Comparison of ENCODE assay signal across 10 mouse cellular contexts in the genomic region with DNA sequence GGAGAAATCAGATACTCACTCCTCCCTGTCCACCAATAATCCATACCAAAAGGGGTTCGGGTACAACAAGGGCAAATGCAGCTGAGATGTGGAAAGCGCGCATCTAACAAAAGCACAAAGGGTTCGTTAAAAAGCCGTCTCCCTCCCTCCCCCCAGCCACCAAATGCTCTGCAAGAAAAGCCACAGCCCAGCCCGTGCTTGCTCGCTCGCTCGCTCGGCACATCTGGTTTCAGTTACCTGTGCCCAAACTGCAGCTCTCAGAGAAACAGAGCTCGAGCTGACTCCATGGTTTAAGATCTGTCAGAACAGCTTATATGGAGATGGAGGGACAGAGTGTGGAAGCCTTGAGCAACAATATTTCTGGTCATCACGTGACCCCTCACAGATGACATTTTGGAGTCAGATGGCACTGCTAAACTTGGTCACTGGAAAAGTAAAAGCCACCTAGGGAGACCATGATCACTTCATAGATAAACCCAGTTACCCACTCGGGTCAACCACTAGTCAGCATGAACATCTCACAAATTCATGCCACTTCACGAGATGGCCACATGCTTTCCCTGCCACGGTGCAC. TPM values are rescaled to one million over a fixed set of nuclear protein-coding genes. Genes with fewer than 3 reads are reported as not detected.
DNase-seq lines count a peak whose midpoint lies in the region; ATAC-seq and TF ChIP-seq lines count a peak whose summit lies in the region.
"Had no signal": no experiment of that assay in that cellular context is flagged by ENCODE, and none has a peak within 500 bp of the region (broad histone marks: within the 10 kb centered on the region; RNA-seq: fewer than 3 reads in every experiment).

No protein-coding gene starts in this region.

- H3K4me1 ChIP-seq in hindbrain, embryonic 13.5 days (replicated peaks): peaks cover 27% of the 10 kb centered on the region
- H3K4me1 ChIP-seq in hindbrain, postnatal 0 days (ENCODE audit: insufficient read depth, low read length): peaks cover 13% of the 10 kb centered on the region; the same call in 1 of the 2 replicates
- H3K4me1 ChIP-seq in limb, embryonic 11.5 days (ENCODE audit: control insufficient read depth, insufficient read depth, low read length): peaks cover 43% of the 10 kb centered on the region

- no peak for TF ChIP-seq CTCF in hindbrain, postnatal 0 days (IDR thresholded peaks at IDR 0.05; ENCODE audit: low read depth)

- H3K4me2 ChIP-seq in hindbrain, embryonic 13.5 days: 0 out of 2 replicates have a peak overlapping the region, but pooled peaks have one; percentile 8
- H3K4me2 ChIP-seq in hindbrain, postnatal 0 days (ENCODE audit: low read depth, low read length): no peak overlapping the region
- H3K4me2 ChIP-seq in limb, embryonic 11.5 days (ENCODE audit: low read depth, severe bottlenecking): peak overlapping the region; percentile 48

- WGBS in hindbrain, embryonic 13.5 days: 54% methylated on average over 15 of the region's 15 CpGs
- WGBS in hindbrain, postnatal 0 days: 54% methylated on average over 15 of the region's 15 CpGs
- 10% methylated on average over 15 of the region's 15 CpGs for WGBS in limb, embryonic 11.5 days

- 0 out of 2 replicates have a peak, but pooled peaks cover 5% of the 10 kb centered on the region for H3K9me3 ChIP-seq in hindbrain, embryonic 13.5 days
- H3K9me3 ChIP-seq in hindbrain, postnatal 0 days (ENCODE audit: low read length): no peaks in the 10 kb centered on the region
- H3K9me3 ChIP-seq in limb, embryonic 11.5 days (ENCODE audit: control insufficient read depth, low read length): no peaks in the 10 kb centered on the region

- H3K4me3 ChIP-seq in hindbrain, embryonic 13.5 days: no peak overlapping the region
- H3K4me3 ChIP-seq in hindbrain, postnatal 0 days (ENCODE audit: low read length): no peak overlapping the region
- 0 out of 2 replicates have a peak overlapping the region, but pooled peaks have one; percentile 6 for H3K4me3 ChIP-seq in limb, embryonic 11.5 days (ENCODE audit: low read depth, low read length)

- H3K27me3 ChIP-seq in hindbrain, embryonic 13.5 days: no peaks in the 10 kb centered on the region
- no peaks in the 10 kb centered on the region for H3K27me3 ChIP-seq in hindbrain, postnatal 0 days (ENCODE audit: insufficient read depth, low read length)
- H3K27me3 ChIP-seq in limb, embryonic 11.5 days (ENCODE audit: control insufficient read depth, insufficient read depth, low read length): no peaks in the 10 kb centered on the region

- H3K36me3 ChIP-seq in hindbrain, embryonic 13.5 days: peaks cover 7% of the 10 kb centered on the region
- no peaks in the 10 kb centered on the region for H3K36me3 ChIP-seq in hindbrain, postnatal 0 days (ENCODE audit: insufficient read depth, low read length)
- H3K36me3 ChIP-seq in limb, embryonic 11.5 days (ENCODE audit: control insufficient read depth, insufficient read depth, low read length): peaks cover 2% of the 10 kb centered on the region; the same call in 1 of the 2 replicates

- DNase-seq in hindbrain, postnatal 0 days (ENCODE audit: low spot score): no peak
- peak; percentile 82 for DNase-seq in embryo, embryonic 10 days (ENCODE audit: low spot score)
- DNase-seq in limb, embryonic 11.5 days (ENCODE audit: low spot score): peak; percentile 93
- peak; percentile 87 for DNase-seq in thymus, postnatal 0 days (ENCODE audit: low spot score)
- DNase-seq in left cerebral cortex, adult 11 months (ENCODE audit: low spot score): no peak
- no peak for DNase-seq in layer of hippocampus, postnatal 25 days (ENCODE audit: extremely low spot score in 1 of 2, low spot score in 1 of 2)
- DNase-seq in kidney, adult 11 months: no peak
- DNase-seq: kidney, adult 18-20 months had no signal

- peak overlapping the region; percentile 52 for H3K27ac ChIP-seq in hindbrain, embryonic 13.5 days
- no peak overlapping the region for H3K27ac ChIP-seq in hindbrain, postnatal 0 days
- peak overlapping the region; percentile 95 for H3K27ac ChIP-seq in limb, embryonic 11.5 days (replicated peaks; ENCODE audit: low read depth, low read length)
- H3K27ac ChIP-seq: macrophage had no signal

- no peak overlapping the region for H3K9ac ChIP-seq in hindbrain, embryonic 13.5 days
- no peak overlapping the region for H3K9ac ChIP-seq in hindbrain, postnatal 0 days (replicated peaks; ENCODE audit: low read length)
- peak overlapping the region; percentile 63 for H3K9ac ChIP-seq in limb, embryonic 11.5 days (ENCODE audit: low read length)

- ATAC-seq in hindbrain, embryonic 13.5 days (ENCODE audit: low FRiP score): no peak
- ATAC-seq in hindbrain, postnatal 0 days: no peak
- peak; percentile 89 for ATAC-seq in limb, embryonic 11.5 days (ENCODE audit: insufficient number of reproducible peaks, low FRiP score, low TSS enrichment, low read depth)

RNA-seq across cellular contexts. Expression of a gene that starts 19.0 kb away (rescaled TPM):
- polyA plus RNA-seq in hindbrain, embryonic 13.5 days (2015; fragmentation: Nextera tagmentation; extraction: Ambion mirVana): 20.9 and 21.1 TPM in 2 replicates
- 41.9 and 82.9 TPM in 2 replicates for total RNA-seq in hindbrain, postnatal 0 days (2014; rRNA removed)
- 13.7 and 13.8 TPM in 2 replicates for polyA plus RNA-seq in hindbrain, postnatal 0 days (2015; fragmentation: Nextera tagmentation; extraction: Ambion mirVana)
- polyA plus RNA-seq in limb, embryonic 11.5 days (2014; fragmentation: Nextera tagmentation; extraction: Ambion mirVana): 23.5 and 24.6 TPM in 2 replicates
- polyA plus RNA-seq in thymus, postnatal 0 days (2015; fragmentation: Nextera tagmentation; extraction: Ambion mirVana): 34.3 and 42.6 TPM in 2 replicates
- 10 to 100 TPM; 17.1 to 17.3 TPM for total RNA-seq in layer of hippocampus, postnatal 25 days (2021)

Comparison
In these comparisons a context has a peak if more than half of its experiments do, and no peak if none do; other contexts are left out.
1. DNase-seq: peak in embryo, embryonic 10 days (single experiment), limb, embryonic 11.5 days (single experiment) and thymus, postnatal 0 days (single experiment); none in hindbrain, postnatal 0 days (single experiment), left cerebral cortex, adult 11 months (single experiment), layer of hippocampus, postnatal 25 days (0 of 2) and kidney, adult 11 months (single experiment).